Mouse (Mus musculus) E14TG2a.4 (cell line): ENCODE measurements around the gene Pik3r6.
A peak's percentile ranks its signal among the peaks of the same experiment; 100 is the strongest.

Experiments
- H3K27me3 ChIP-seq: 2 replicates; pipeline ENCODE4 v1.6.1; 2014; ENCODE audit warnings: low read length, control low read depth; ENCODE audit not compliant: insufficient read depth
- H3K36me3 ChIP-seq: 2 replicates; pipeline ENCODE4 v1.6.1; 2014; ENCODE audit warnings: low read length, control low read depth; ENCODE audit not compliant: insufficient read depth
- H3K4me1 ChIP-seq: replicated peaks from 2 replicates; pipeline ENCODE4 v1.6.1; 2014; ENCODE audit warnings: low read depth, low read length, control low read depth
- H3K4me3 ChIP-seq: replicated peaks from 2 replicates; pipeline ENCODE4 v1.5.1; 2014; ENCODE audit warnings: mild to moderate bottlenecking, low read length
- H3K9me3 ChIP-seq: 2 replicates; pipeline ENCODE4 v1.6.1; 2014; ENCODE audit warnings: low read length, control low read depth
- CTCF ChIP-seq: conservative IDR thresholded peaks from 2 replicates; pipeline ENCODE4 v1.5.1; 2014; ENCODE audit warnings: low read length
- NANOG ChIP-seq: IDR thresholded peaks from 2 replicates; pipeline ENCODE4 v1.6.1; 2014; ENCODE audit warnings: borderline replicate concordance, low read length, mixed read lengths
- POU5F1 ChIP-seq: IDR thresholded peaks from 2 replicates; pipeline ENCODE4 v1.6.1; 2014; ENCODE audit warnings: low read length, borderline replicate concordance

Pik3r6 gene

GRCm38 (mm10) chr11:68513969-68514368, 11.2 kb downstream of the Pik3r6 start:
- Histone ChIP-seq H3K27me3 (no peaks in the 10 kb centered on the region), H3K9me3 (peaks cover 24% of the 10 kb centered on the region), H3K36me3 (no peaks in the 10 kb centered on the region), H3K4me1 (no peaks in the 10 kb centered on the region), H3K4me3 (no peak overlapping the region)
- TF ChIP-seq NANOG, result no peak
- TF ChIP-seq CTCF, result no peak
- TF ChIP-seq POU5F1, result no peak

DNA sequence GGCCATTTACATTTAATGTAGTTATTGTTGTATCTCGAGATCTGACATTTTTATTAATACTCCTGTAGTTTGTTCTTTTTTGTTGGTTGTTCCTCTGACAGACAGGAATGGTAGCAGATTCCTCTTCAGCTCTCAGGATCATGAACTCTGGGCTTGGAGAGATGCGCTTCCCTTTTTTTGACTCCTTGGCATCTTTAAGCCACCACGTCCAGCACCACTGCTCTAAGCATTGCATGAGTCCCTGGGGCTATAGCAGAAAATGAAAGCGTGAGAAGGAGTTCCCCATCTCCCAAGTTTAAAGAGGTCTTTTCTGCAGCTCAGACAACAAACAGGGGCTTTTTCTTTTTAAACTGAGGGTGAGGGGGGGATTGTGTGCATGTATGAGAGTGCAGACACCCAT, 16.5 kb downstream of the Pik3r6 start:
- TF ChIP-seq POU5F1, result no peak
- TF ChIP-seq NANOG, result no peak
- TF ChIP-seq CTCF, result no peak
- Histone ChIP-seq H3K9me3 (no peaks in the 10 kb centered on the region), H3K36me3 (no peaks in the 10 kb centered on the region), H3K27me3 (no peaks in the 10 kb centered on the region; the same call in 1 of the 2 replicates), H3K4me1 (no peaks in the 10 kb centered on the region), H3K4me3 (no peak overlapping the region)

DNA sequence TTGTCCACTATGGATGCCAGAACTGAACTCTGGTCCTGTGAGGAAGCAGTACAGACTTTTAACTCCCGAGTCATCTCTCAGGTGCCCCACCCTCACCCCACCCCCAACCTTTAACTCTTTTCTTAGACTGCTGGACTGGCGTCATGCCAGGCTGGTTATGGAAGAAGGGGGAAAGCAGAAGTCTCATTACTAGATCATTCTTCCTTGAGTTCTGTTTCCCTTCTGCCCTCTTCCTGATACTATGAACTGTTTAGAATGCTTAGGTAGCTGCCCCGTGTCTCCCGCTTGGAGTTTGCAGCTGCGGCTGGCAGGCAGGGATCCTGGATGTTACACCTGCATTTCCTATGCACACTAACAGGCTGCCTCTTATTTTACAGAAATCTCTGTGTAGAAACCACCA, 17.0 kb downstream of the Pik3r6 start:
- H3K4me1 ChIP-seq, result no peaks in the 10 kb centered on the region
- no peak for TF ChIP-seq POU5F1
- no peak for TF ChIP-seq NANOG
- TF ChIP-seq CTCF, result no peak
- no peak overlapping the region for H3K4me3 ChIP-seq
- no peaks in the 10 kb centered on the region; the same call in 1 of the 2 replicates for H3K27me3 ChIP-seq
- H3K36me3 ChIP-seq, result no peaks in the 10 kb centered on the region
- no peaks in the 10 kb centered on the region for H3K9me3 ChIP-seq

DNA sequence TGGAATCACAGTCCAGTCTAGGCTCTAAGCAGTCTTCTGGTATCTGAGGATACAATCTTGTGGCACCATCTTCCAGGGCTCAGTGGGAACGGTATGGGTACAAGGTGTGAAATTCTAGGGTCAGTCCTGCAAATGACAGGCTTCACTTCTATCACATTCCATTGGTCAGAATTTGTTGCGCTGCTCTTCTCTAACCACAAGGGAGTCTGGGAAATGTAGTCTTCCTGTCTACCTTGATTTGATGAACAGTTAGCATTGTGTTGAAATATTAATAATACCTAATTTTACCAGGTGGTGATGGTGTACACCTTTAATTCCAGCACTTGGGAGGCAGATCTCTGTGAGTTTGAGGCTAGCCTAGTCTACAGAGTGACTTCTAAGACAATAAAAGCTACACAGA, 17.6 kb downstream of the Pik3r6 start:
- Histone ChIP-seq H3K4me3 (no peak overlapping the region), H3K27me3 (peaks cover 3% of the 10 kb centered on the region; the same call in 1 of the 2 replicates), H3K4me1 (no peaks in the 10 kb centered on the region), H3K36me3 (no peaks in the 10 kb centered on the region), H3K9me3 (no peaks in the 10 kb centered on the region)
- no peak for TF ChIP-seq CTCF
- no peak for TF ChIP-seq POU5F1
- TF ChIP-seq NANOG, result no peak

- TF ChIP-seq CTCF, result no peak
- TF ChIP-seq NANOG, result no peak
- TF ChIP-seq POU5F1, result no peak
- Histone ChIP-seq H3K36me3 (no peaks in the 10 kb centered on the region), H3K4me1 (no peaks in the 10 kb centered on the region), H3K9me3 (no peaks in the 10 kb centered on the region), H3K27me3 (peaks cover 9% of the 10 kb centered on the region; the same call in 1 of the 2 replicates), H3K4me3 (no peak overlapping the region)
Observed at GRCm38 (mm10) chr11:68521352-68521751, 18.5 kb downstream of the Pik3r6 start.

GRCm38 (mm10) chr11:68526441-68526840, 23.6 kb downstream of the Pik3r6 start:
- TF ChIP-seq CTCF (no peak), POU5F1 (no peak), NANOG (no peak)
- Histone ChIP-seq H3K27me3 (peaks cover 48% of the 10 kb centered on the region), H3K9me3 (no peaks in the 10 kb centered on the region), H3K4me3 (no peak overlapping the region), H3K36me3 (no peaks in the 10 kb centered on the region), H3K4me1 (peaks cover 5% of the 10 kb centered on the region)

DNA sequence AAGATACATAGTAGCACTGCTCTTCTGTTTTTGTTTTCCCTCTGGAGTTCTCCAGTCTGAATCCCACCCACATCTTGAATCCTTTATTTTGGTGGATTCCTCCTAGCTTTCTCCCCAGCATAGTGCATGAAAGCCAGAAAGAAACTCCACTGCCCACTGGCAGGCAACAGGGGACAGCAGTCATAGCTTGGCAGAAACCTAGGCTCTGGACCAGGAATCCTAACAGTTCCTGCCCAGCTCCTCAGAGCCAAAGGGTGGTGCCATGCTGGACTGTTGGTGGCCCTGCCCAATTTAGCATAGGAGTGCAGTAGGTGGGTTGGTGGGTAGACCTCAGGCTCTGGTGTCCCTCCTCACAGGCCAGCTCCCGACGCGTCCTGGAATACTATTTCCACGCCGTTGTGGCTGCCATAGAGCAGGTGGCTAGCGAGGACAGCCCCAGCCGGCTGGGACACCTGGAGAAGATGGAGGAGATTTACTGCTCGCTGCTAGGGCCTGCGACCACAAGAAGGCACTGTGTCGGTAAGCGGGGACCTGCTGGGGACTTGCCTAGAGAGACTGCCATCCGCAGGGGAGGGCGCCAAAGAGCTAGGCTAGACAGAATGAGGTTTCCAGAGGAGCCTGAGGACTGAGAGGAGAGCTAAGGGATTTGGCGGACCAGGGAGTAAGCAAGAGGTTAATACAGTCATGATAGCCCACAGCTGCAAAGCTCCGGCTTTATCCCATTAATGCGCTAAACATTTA, 28.4 kb downstream of the Pik3r6 start:
- TF ChIP-seq NANOG, result no peak
- TF ChIP-seq POU5F1, result no peak
- TF ChIP-seq CTCF, result peak; percentile 27; the same call in 1 of the 2 replicates
- Histone ChIP-seq H3K36me3 (no peaks in the 10 kb centered on the region), H3K4me1 (peaks cover 26% of the 10 kb centered on the region), H3K9me3 (no peaks in the 10 kb centered on the region), H3K27me3 (peaks cover 43% of the 10 kb centered on the region), H3K4me3 (no peak overlapping the region)

- peaks cover 26% of the 10 kb centered on the region for H3K4me1 ChIP-seq
- H3K9me3 ChIP-seq, result no peaks in the 10 kb centered on the region
- H3K27me3 ChIP-seq, result peaks cover 38% of the 10 kb centered on the region
- no peak overlapping the region for H3K4me3 ChIP-seq
- TF ChIP-seq POU5F1 (no peak), CTCF (no peak)
- no peaks in the 10 kb centered on the region for H3K36me3 ChIP-seq
Observed at GRCm38 (mm10) chr11:68531941-68532535, 29.2 kb downstream of the Pik3r6 start.
